Mouse (Mus musculus): ENCODE measurements around the gene Spata33.

DNA sequence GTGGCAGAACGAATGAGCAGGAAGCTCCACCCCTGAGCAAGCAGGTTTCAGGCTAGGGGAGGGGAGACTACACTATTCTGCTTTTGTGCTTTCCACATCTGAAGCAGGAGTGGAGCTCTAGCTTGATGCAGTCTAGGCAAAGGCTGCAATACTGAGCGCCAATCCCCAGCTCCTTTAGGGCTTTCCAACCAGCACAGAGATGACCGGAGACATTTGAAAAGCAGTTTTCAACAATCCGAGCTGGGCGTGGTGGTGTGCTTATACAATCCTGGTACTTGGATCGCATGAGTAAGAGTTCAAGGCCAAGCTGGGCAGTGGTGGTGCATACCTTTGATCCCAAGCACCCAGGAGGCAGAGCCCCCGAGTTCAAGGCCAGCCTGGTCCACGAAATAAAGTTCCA lies 20.7 kb upstream of the Spata33 start:
- TF ChIP-seq CTCF (IDR thresholded peaks at IDR 0.05; ENCODE audit: low read depth) (no peak), EP300 (IDR thresholded peaks at IDR 0.05; ENCODE audit: low read depth) (no peak)

All from liver, postnatal 0 days (tissue).